Mouse (Mus musculus): ENCODE measurements around the gene Nrl. TPM values are rescaled to one million over a fixed set of nuclear protein-coding genes. Genes with fewer than 3 reads are reported as not detected.

Gene Nrl
- not detected in 2 replicates for polyA plus RNA-seq (2015; fragmentation: Nextera tagmentation; extraction: Ambion mirVana)

DNA sequence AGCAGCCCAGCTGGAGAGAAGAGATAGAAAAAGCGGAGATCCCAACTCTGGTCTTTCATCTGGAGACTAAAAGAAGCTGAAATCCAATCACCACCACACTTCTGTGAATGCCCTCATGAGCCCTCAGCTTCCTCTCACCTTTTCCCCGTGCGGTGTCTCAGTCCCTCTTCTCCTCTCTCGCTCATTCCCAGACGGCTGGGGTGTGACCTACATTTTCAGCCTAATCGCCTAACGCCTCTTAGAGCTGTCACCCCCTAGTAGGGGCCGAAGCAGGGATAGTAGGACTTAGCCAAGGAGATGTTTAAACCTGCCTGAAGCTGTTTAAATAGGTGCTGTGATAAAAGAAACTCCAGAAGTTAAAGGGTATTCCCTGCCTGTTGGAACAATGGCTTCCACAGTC lies at the start of gene Nrl:
Gene Nrl, minus strand, starts transcription at position 197 of the 400 bp plus-strand sequence.
- no peak within 1 kb of the TSS for H3K4me3 ChIP-seq (ENCODE audit: low read depth, low read length)
- H3K9ac ChIP-seq (replicated peaks) = no peak within 1 kb of the TSS
- H3K27me3 ChIP-seq (ENCODE audit: insufficient read depth, low read length) = peaks cover 42% of the 10 kb centered on the region
- H3K4me1 ChIP-seq (ENCODE audit: insufficient read depth) = peaks cover 7% of the 10 kb centered on the region
- WGBS (ENCODE audit: insufficient replicate concordance) = 24% methylated on average over 8 of the region's 8 CpGs
- ATAC-seq (no peak), DNase-seq (no peak)
- no peak within 1 kb of the TSS for H3K4me2 ChIP-seq (ENCODE audit: low read depth, low read length)
- H3K36me3 ChIP-seq (replicated peaks; ENCODE audit: insufficient read depth, low read length) = no peaks in the 10 kb centered on the region
- no peak within 1 kb of the TSS for H3K27ac ChIP-seq (ENCODE audit: low read depth)
- no peaks in the 10 kb centered on the region for H3K9me3 ChIP-seq (ENCODE audit: low read length)
- TF ChIP-seq CTCF (IDR thresholded peaks at IDR 0.05; ENCODE audit: low read depth) (no peak), EP300 (IDR thresholded peaks at IDR 0.05; ENCODE audit: low read depth) (no peak)

DNA sequence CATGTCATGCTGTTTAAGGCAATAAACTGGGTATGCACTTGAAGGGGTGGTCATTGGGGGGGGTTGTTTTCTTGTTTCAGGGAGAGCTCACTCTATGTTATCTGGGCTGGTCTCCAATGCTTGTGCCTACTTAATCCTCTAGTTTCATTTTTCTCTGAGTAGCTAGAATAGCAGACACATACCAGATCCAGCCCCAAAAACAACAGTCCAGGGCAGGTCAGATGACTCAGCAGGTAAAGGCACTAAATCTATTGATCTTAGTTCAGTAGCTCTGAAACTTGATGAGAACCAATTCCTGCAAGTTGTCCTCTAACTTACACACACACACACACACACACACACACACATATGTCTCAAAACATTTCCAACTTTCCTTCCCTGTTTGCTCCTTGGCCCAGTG lies 47.0 kb upstream of the Nrl start:
- no peak overlapping the region for H3K9ac ChIP-seq (replicated peaks)
- peak; percentile 53 for ATAC-seq
- peaks cover 4% of the 10 kb centered on the region; the same call in 1 of the 2 replicates for H3K4me1 ChIP-seq (ENCODE audit: insufficient read depth)
- peak overlapping the region; percentile 51; the same call in 1 of the 2 replicates for H3K27ac ChIP-seq (ENCODE audit: low read depth)
- TF ChIP-seq EP300 (IDR thresholded peaks at IDR 0.05; ENCODE audit: low read depth) (no peak), CTCF (IDR thresholded peaks at IDR 0.05; ENCODE audit: low read depth) (no peak)
- H3K4me2 ChIP-seq (ENCODE audit: low read depth, low read length) = no peak overlapping the region
- H3K4me3 ChIP-seq (ENCODE audit: low read depth, low read length) = no peak overlapping the region
- no peaks in the 10 kb centered on the region for H3K27me3 ChIP-seq (ENCODE audit: insufficient read depth, low read length)
- peaks cover 25% of the 10 kb centered on the region for H3K36me3 ChIP-seq (replicated peaks; ENCODE audit: insufficient read depth, low read length)
- no peak for DNase-seq
- no peaks in the 10 kb centered on the region for H3K9me3 ChIP-seq (ENCODE audit: low read length)

DNA sequence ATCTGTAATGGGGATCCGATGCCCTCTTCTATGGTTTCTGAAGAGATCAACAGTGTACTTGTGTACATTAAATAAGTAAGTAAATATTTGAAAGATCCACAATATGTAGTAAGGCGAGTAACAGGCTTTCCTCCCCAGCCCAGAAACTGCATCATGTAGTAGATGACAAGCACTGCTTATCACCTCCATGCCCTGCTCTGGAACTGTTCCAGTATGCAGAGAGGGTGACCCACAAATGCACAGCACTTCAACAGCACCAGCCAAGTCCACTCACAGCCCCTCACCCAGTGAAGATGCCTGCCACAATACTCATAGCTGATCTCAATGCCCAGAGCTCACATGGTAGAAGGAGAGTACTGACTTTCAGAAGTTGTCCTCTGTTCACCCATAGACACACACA lies 45.8 kb upstream of the Nrl start:
- H3K9ac ChIP-seq (replicated peaks) = no peak overlapping the region
- WGBS (ENCODE audit: insufficient replicate concordance) = 59% methylated on average over 2 of the region's 2 CpGs
- peak overlapping the region; percentile 16; the same call in 1 of the 2 replicates for H3K27ac ChIP-seq (ENCODE audit: low read depth)

DNA sequence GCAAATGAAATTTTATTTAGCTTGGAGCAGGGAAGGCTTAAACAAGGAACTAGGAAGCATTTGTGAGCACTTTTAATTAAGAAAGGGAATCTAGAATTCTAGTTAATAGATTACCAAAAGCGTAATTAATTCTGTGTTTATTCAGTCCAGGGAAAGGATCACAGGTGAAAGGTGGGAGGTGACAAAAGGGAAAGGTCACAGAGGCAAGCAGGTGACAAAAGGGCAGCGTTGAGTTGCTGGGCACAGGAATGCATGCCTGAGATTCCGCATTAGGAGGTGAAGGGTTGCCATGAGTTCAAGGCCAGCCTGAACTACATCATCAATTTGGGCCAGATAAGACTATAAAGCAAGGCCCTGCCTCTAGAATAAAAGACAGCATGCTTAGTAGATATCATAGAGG lies 42.7 kb upstream of the Nrl start:
- Histone ChIP-seq H3K9me3 (ENCODE audit: low read length) (no peaks in the 10 kb centered on the region), H3K4me2 (ENCODE audit: low read depth, low read length) (no peak overlapping the region), H3K36me3 (replicated peaks; ENCODE audit: insufficient read depth, low read length) (peaks cover 66% of the 10 kb centered on the region), H3K4me1 (ENCODE audit: insufficient read depth) (peaks cover 3% of the 10 kb centered on the region; the same call in 1 of the 2 replicates), H3K9ac (replicated peaks) (no peak overlapping the region), H3K27ac (ENCODE audit: low read depth) (no peak overlapping the region), H3K4me3 (ENCODE audit: low read depth, low read length) (no peak overlapping the region), H3K27me3 (ENCODE audit: insufficient read depth, low read length) (no peaks in the 10 kb centered on the region)
- ATAC-seq = no peak
- no peak for TF ChIP-seq EP300 (IDR thresholded peaks at IDR 0.05; ENCODE audit: low read depth)
- TF ChIP-seq CTCF (IDR thresholded peaks at IDR 0.05; ENCODE audit: low read depth) = no peak
- 75% methylated on average over 3 of the region's 3 CpGs for WGBS (ENCODE audit: insufficient replicate concordance)
- no peak for DNase-seq

More for the DNA sequence above, 45.8 kb upstream of the Nrl start:
- peaks cover 4% of the 10 kb centered on the region; the same call in 1 of the 2 replicates for H3K4me1 ChIP-seq (ENCODE audit: insufficient read depth)
- no peak for DNase-seq
- no peak overlapping the region for H3K4me3 ChIP-seq (ENCODE audit: low read depth, low read length)
- ATAC-seq = no peak
- no peaks in the 10 kb centered on the region for H3K9me3 ChIP-seq (ENCODE audit: low read length)
- TF ChIP-seq CTCF (IDR thresholded peaks at IDR 0.05; ENCODE audit: low read depth) (no peak), EP300 (IDR thresholded peaks at IDR 0.05; ENCODE audit: low read depth) (no peak)
- no peaks in the 10 kb centered on the region for H3K27me3 ChIP-seq (ENCODE audit: insufficient read depth, low read length)
- H3K36me3 ChIP-seq (replicated peaks; ENCODE audit: insufficient read depth, low read length) = peaks cover 37% of the 10 kb centered on the region
- no peak overlapping the region for H3K4me2 ChIP-seq (ENCODE audit: low read depth, low read length)

DNA sequence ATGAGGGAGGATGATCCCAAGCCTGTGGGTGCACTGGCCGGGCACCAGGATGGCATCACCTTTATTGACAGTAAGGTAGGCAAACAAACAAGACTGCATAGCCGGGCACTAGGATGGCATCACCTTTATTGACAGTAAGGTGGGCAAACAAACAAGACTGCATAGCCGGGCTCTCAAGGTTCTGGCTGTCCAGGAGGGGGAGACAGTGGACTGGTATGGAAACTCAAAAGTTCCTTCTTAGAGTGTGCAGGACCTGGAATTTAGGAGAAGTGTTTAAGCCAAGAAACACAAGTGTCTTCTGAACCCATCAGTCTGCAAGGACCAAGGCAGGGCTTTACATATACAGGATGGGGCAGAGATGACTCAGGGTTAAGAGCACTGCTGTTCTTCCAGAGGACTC lies 41.0 kb upstream of the Nrl start:
- Histone ChIP-seq H3K4me2 (ENCODE audit: low read depth, low read length) (no peak overlapping the region), H3K9ac (replicated peaks) (no peak overlapping the region), H3K27ac (ENCODE audit: low read depth) (no peak overlapping the region), H3K9me3 (ENCODE audit: low read length) (no peaks in the 10 kb centered on the region), H3K36me3 (replicated peaks; ENCODE audit: insufficient read depth, low read length) (peaks cover 66% of the 10 kb centered on the region), H3K4me1 (ENCODE audit: insufficient read depth) (peaks cover 17% of the 10 kb centered on the region), H3K4me3 (ENCODE audit: low read depth, low read length) (no peak overlapping the region), H3K27me3 (ENCODE audit: insufficient read depth, low read length) (no peaks in the 10 kb centered on the region)
- TF ChIP-seq EP300 (IDR thresholded peaks at IDR 0.05; ENCODE audit: low read depth) (no peak), CTCF (IDR thresholded peaks at IDR 0.05; ENCODE audit: low read depth) (peak; percentile 43)
- 78% methylated on average over 3 of the region's 3 CpGs for WGBS (ENCODE audit: insufficient replicate concordance)
- ATAC-seq (no peak), DNase-seq (no peak)

DNA sequence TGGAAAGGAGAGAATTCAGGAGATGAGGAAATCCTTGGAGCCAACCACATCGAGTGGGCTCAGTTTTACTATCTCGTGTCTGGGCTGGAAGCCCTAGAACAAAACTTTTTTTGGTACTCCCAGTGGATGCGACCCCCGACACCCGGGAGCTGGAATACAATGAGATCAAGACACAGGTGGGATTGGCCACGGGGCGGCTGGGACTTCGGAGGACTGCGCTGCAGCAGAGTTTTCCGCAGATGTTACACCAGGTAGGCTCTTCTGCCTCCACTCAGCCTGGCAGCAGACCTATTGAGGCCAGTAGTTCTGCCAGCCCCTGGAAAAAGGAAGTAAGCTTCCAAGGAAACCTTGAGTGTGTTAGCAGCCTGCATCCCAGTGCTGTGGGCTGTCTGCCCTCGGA lies 38.5 kb upstream of the Nrl start:
- Histone ChIP-seq H3K9ac (replicated peaks) (no peak overlapping the region), H3K27me3 (ENCODE audit: insufficient read depth, low read length) (no peaks in the 10 kb centered on the region)
- TF ChIP-seq EP300 (IDR thresholded peaks at IDR 0.05; ENCODE audit: low read depth) = no peak
- no peak for TF ChIP-seq CTCF (IDR thresholded peaks at IDR 0.05; ENCODE audit: low read depth)

DNA sequence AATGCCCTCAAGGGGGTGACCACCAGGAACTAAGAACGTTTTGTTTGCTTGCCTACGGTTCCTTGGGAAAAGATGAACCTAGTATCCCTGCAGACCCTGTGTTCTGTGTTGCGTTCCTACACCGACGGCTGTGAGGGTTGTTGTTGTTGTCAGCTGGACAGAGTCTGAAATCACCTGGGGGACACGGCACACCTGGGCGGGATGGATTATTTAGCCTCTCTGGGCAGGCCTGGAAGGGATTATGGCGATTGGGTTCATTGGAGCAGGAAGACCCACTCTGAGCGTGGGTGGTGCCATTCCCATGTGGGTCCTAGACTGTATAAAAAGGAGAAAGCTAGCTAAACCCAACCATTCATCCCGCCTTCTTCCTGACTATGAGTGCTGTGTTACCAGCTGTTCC lies 37.1 kb upstream of the Nrl start:
- Histone ChIP-seq H3K4me2 (ENCODE audit: low read depth, low read length) (peak overlapping the region; percentile 73), H3K9ac (replicated peaks) (peak overlapping the region; percentile 62; the same call in 1 of the 2 replicates), H3K4me1 (ENCODE audit: insufficient read depth) (peaks cover 37% of the 10 kb centered on the region), H3K36me3 (replicated peaks; ENCODE audit: insufficient read depth, low read length) (peaks cover 42% of the 10 kb centered on the region), H3K9me3 (ENCODE audit: low read length) (no peaks in the 10 kb centered on the region), H3K27me3 (ENCODE audit: insufficient read depth, low read length) (no peaks in the 10 kb centered on the region), H3K27ac (ENCODE audit: low read depth) (peak overlapping the region; percentile 87), H3K4me3 (ENCODE audit: low read depth, low read length) (peak overlapping the region; percentile 65)
- 85% methylated on average over 10 of the region's 10 CpGs for WGBS (ENCODE audit: insufficient replicate concordance)
- DNase-seq (no peak), ATAC-seq (no peak)
- TF ChIP-seq CTCF (IDR thresholded peaks at IDR 0.05; ENCODE audit: low read depth) (no peak), EP300 (IDR thresholded peaks at IDR 0.05; ENCODE audit: low read depth) (no peak)

More for the DNA sequence above, 38.5 kb upstream of the Nrl start:
- 93% methylated on average over 11 of the region's 11 CpGs for WGBS (ENCODE audit: insufficient replicate concordance)
- ATAC-seq = no peak
- no peak overlapping the region for H3K27ac ChIP-seq (ENCODE audit: low read depth)
- peaks cover 26% of the 10 kb centered on the region for H3K4me1 ChIP-seq (ENCODE audit: insufficient read depth)
- no peak for DNase-seq
- H3K36me3 ChIP-seq (replicated peaks; ENCODE audit: insufficient read depth, low read length) = peaks cover 50% of the 10 kb centered on the region
- no peaks in the 10 kb centered on the region for H3K9me3 ChIP-seq (ENCODE audit: low read length)
- no peak overlapping the region for H3K4me3 ChIP-seq (ENCODE audit: low read depth, low read length)
- no peak overlapping the region for H3K4me2 ChIP-seq (ENCODE audit: low read depth, low read length)

All from liver, postnatal 0 days (tissue).